Mouse (Mus musculus): ENCODE results near the gene Cadps2. TPM values are rescaled to one million over a fixed set of nuclear protein-coding genes. Genes with fewer than 3 reads are reported as not detected.

Cadps2 gene
- polyA plus RNA-seq, 2 experiments: 0.05 to 0.07 TPM

GRCm38 (mm10) chr6:23243821-23244760 is 595.1 kb downstream of the Cadps2 start:
- Histone ChIP-seq H3K36me3 (replicated peaks; ENCODE audit: control insufficient read depth, insufficient read depth, low read depth) (no peaks in the 10 kb centered on the region), H3K27me3 (ENCODE audit: control insufficient read depth, insufficient read depth, low read length) (peaks cover 63% of the 10 kb centered on the region), H3K4me2 (ENCODE audit: low read depth) (no peak overlapping the region), H3K4me1 (replicated peaks; ENCODE audit: control insufficient read depth in 2 of 2, insufficient read depth in 2 of 2, low read length in 1 of 2) (no peaks in the 10 kb centered on the region), H3K4me3 (ENCODE audit: insufficient read depth in 1 of 2, low read depth in 2 of 2, low read length in 2 of 2) (no peak overlapping the region), H3K9ac (replicated peaks) (no peak overlapping the region), H3K27ac (no peak overlapping the region), H3K9me3 (ENCODE audit: control insufficient read depth, low read length) (no peaks in the 10 kb centered on the region)
- 2% methylated on average over 15 of the region's 15 CpGs for WGBS (ENCODE audit: insufficient replicate concordance)
- ATAC-seq (ENCODE audit: insufficient read depth): no peak
- TF ChIP-seq CTCF (IDR thresholded peaks at IDR 0.05; ENCODE audit: low read depth) (no peak), EP300 (IDR thresholded peaks at IDR 0.05; ENCODE audit: low read depth) (no peak)
- no peak for DNase-seq (ENCODE audit: low read depth in 3 of 3, low spot score in 3 of 3)

Other genes with a start within 250 kb of the Cadps2 start
- not detected in 2 replicates for gene Rnf133, start 189.1 kb downstream of the Cadps2 start, polyA plus RNA-seq (2012; rRNA removed)
- gene Rnf133, start 189.1 kb downstream of the Cadps2 start, polyA plus RNA-seq (2014; fragmentation: Nextera tagmentation; extraction: Ambion mirVana): not detected in 2 replicates
- gene Rnf148, start 184.3 kb downstream of the Cadps2 start, polyA plus RNA-seq (2012; rRNA removed): not detected in 2 replicates
- not detected in 2 replicates for gene Rnf148, start 184.3 kb downstream of the Cadps2 start, polyA plus RNA-seq (2014; fragmentation: Nextera tagmentation; extraction: Ambion mirVana)
- not detected in 2 replicates for gene Tas2r118, start 130.6 kb upstream of the Cadps2 start, polyA plus RNA-seq (2012; rRNA removed)
- not detected in 2 replicates for gene Tas2r118, start 130.6 kb upstream of the Cadps2 start, polyA plus RNA-seq (2014; fragmentation: Nextera tagmentation; extraction: Ambion mirVana)